Mouse (Mus musculus) heart, embryonic 16.5 days (tissue): Measurements from ENCODE around the gene Slc22a23. TPM values are rescaled to one million over a fixed set of nuclear protein-coding genes. Genes with fewer than 3 reads are reported as not detected.

Experiments
- ATAC-seq: fragments of 200-750 bp; cut with Nextera tagmentation; replicated peaks from 2 replicates; pipeline ENCODE4 v1.8.0; 2017; ENCODE audit warnings: moderate number of reproducible peaks; ENCODE audit not compliant: insufficient read depth, low FRiP score; ENCODE audit errors: extremely low read depth
- H3K27ac ChIP-seq: fragments of 300-500 bp; sonication (generic); 2 replicates; pipeline ENCODE4 v1.5.1; 2014; ENCODE audit warnings: mild to moderate bottlenecking, low read length, control low read depth, moderate library complexity
- H3K27me3 ChIP-seq: fragments of 300-500 bp; sonication (generic); 2 replicates; pipeline ENCODE4 v1.6.1; 2014; ENCODE audit warnings: low read length, mixed read lengths; ENCODE audit not compliant: control insufficient read depth, insufficient read depth
- H3K36me3 ChIP-seq: fragments of 300-500 bp; sonication (generic); 2 replicates; pipeline ENCODE4 v1.6.1; 2014; ENCODE audit not compliant: control insufficient read depth, insufficient read depth
- H3K4me1 ChIP-seq: fragments of 300-500 bp; sonication (generic); 2 replicates; pipeline ENCODE4 v1.6.1; 2014; ENCODE audit warnings: low read length, mixed read lengths; ENCODE audit not compliant: control insufficient read depth, insufficient read depth
- H3K4me2 ChIP-seq: fragments of 300-500 bp; sonication (generic); 2 replicates; pipeline ENCODE4 v1.6.1; 2014; ENCODE audit warnings: low read depth, mild to moderate bottlenecking, control low read depth, low read length
- H3K4me3 ChIP-seq: fragments of 300-500 bp; sonication (generic); 2 replicates; pipeline ENCODE4 v1.5.1; 2014; ENCODE audit warnings: mild to moderate bottlenecking, control low read depth, low read length
- H3K9ac ChIP-seq: fragments of 300-500 bp; sonication (generic); 2 replicates; pipeline ENCODE4 v1.6.1; 2014; ENCODE audit warnings: low read length, control low read depth
- H3K9me3 ChIP-seq: fragments of 300-500 bp; sonication (generic); replicated peaks from 2 replicates; pipeline ENCODE4 v1.6.1; 2016; ENCODE audit warnings: low read length; ENCODE audit not compliant: control insufficient read depth
- WGBS: fragments of 180-500 bp; shearing (Covaris S2); extraction: QIAGEN DNeasy Blood & Tissue Kit; methylation state at CpG from one replicate; pipeline ENCODE4 v1.1.7; 2014; 5-methylcytosine and 5-hydroxymethylcytosine counted together
- polyA plus RNA-seq: library from polyadenylated mRNA; unstranded; fragments of >200 nt; fragmentation: Nextera tagmentation; extraction: Ambion mirVana; gene quantifications from 2 replicates; pipeline ENCODE4 v1.2.1, GENCODE M21; 2015

The Slc22a23 gene
- polyA plus RNA-seq, 1 experiment from 2014 or later = 3.3 TPM

DNA sequence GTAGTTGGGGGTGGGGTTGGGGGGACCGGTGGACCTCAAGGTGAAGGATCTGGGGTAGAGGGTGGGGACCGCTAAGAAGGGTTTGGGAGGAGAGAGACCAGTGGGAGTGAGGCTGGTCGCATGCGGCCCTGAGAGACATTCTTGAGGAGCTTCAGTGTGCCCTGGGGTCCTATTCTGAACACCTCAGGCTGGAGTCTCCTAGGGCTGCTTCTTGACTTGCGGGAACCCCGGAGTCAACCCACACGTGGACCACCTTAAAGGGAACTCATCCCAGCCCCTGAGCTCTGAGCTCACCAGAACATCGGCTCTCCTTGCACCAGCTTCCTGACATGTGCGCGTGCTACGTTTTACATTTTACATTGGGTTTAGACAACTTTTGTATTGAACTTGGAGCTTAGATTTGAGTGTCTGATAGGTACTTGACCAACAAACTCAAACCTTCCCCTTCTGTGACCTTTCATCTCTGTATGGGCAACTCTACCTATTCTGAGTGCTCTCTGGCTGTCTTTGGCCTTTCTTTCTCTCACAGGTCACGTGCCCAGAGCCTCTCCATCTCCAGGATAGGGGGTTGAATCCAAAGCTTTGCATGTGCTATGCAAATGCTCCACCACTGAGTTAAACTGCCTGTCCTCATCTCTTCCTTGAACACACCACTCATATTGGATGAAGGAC, 181.5 kb downstream of the Slc22a23 start:
- Histone ChIP-seq H3K4me1 (peaks cover 12% of the 10 kb centered on the region), H3K9ac (peak overlapping the region; percentile 90), H3K4me2 (peak overlapping the region; percentile 89), H3K36me3 (peaks cover 9% of the 10 kb centered on the region), H3K9me3 (no peaks in the 10 kb centered on the region), H3K27ac (peak overlapping the region; percentile 98), H3K27me3 (no peaks in the 10 kb centered on the region), H3K4me3 (peak overlapping the region; percentile 97)
- ATAC-seq = no peak
- 37% methylated on average over 12 of the region's 12 CpGs for WGBS

DNA sequence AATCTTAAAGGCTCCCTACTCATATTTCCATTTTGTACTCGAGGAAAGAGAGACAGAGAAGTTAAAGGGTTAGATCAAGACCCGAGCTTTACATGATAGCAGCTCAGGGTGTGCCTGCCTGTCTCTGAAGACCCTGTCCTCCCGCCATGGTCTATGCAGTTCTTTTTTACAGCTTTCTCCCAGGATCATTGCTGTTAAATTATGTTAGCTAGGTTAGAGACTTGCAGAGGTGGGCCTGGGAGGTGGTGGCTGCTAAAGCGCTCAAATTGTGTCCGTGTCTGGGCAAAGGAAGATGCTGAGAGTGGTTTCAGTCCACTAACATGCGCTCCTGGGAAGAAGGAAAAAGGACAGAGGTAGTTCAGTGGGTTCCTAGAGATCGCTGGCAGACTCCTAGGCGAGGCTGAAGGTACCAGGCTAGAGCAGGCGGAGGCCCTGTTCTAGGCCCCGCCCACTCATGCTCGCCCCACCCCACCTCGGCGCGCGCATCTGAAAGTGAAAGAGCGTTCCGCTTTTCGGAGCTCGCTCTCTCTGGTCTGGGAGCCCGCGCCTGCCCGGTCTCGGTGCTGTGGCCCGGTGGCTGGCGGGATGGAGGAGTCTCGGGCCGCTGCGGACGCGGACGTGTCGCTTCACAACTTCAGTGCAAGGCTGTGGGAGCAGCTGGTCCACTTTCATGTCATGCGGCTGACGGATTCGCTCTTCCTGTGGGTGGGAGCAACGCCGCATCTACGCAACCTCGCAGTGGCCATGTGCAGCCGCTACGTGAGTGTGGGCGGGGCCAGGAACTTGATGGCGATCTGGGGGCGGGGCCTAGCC, 182.3 kb downstream of the Slc22a23 start, which contains the start of gene Psmg4:
TSS of gene Psmg4 (plus strand) at position 474 of the 813 bp plus-strand sequence.
- Histone ChIP-seq H3K27ac (peak within 1 kb of the TSS; percentile 98), H3K9ac (peak within 1 kb of the TSS; percentile 90), H3K4me3 (peak within 1 kb of the TSS; percentile 97), H3K4me1 (peaks cover 12% of the 10 kb centered on the region), H3K36me3 (peaks cover 9% of the 10 kb centered on the region), H3K27me3 (no peaks in the 10 kb centered on the region), H3K4me2 (peak within 1 kb of the TSS; percentile 89), H3K9me3 (no peaks in the 10 kb centered on the region)
- 3% methylated on average over 44 of the region's 44 CpGs for WGBS
- peak; percentile 93 for ATAC-seq

DNA sequence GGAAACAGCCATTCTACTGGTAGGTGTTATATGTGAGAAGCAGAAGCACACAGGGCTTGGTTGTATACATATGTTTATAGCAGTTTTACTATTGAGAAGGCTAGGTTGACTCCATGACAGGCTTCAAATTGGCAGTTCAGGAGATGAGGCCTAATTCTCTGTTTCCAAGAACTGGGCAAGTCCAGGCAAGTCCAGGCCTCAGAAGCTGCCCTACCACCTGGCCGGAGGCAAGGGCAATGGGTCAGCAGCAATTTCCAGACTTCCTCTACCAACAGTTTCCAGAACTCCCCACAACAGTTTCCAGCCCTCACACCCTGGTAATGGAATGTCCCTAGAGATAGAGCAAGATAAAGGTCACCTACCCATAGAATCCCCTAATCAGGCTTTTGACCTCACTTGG, 185.1 kb downstream of the Slc22a23 start:
- no peak for ATAC-seq
- WGBS = 76% methylated on average over 1 of the region's 1 CpGs

DNA sequence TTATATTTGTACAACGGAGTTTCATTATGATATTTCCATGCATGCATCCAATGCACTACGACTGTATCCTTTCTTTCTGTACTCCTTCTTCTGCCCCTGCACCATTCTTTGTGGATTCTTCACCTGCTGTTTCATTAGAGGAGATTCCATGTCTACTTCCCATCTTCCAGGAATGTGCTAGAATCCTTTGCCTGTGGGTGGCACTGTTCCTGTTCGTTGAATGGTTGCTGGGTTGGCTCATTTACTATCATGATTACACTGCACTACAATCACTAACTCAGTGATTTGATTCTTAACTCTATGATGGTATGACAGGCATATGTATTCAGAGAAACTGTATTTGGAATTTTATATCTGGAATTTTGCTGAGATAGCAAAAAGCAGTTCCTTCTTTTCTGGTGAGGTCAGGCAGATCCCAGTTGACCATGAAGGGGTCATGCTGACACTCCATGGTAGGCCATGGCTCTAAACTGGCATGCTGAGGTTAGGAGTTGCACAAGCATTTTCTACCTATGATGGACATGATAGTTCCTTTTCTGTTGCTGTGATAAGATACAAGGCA, 187.3 kb downstream of the Slc22a23 start:
- Histone ChIP-seq H3K9ac (no peak overlapping the region), H3K27me3 (no peaks in the 10 kb centered on the region), H3K4me1 (peaks cover 33% of the 10 kb centered on the region), H3K36me3 (no peaks in the 10 kb centered on the region), H3K9me3 (no peaks in the 10 kb centered on the region), H3K27ac (peak overlapping the region; percentile 90; the same call in 1 of the 2 replicates), H3K4me3 (no peak overlapping the region), H3K4me2 (no peak overlapping the region)
- no peak for ATAC-seq
- WGBS = 88% methylated on average over 3 of the region's 3 CpGs

More for the DNA sequence above, 185.1 kb downstream of the Slc22a23 start:
- no peaks in the 10 kb centered on the region for H3K36me3 ChIP-seq
- peaks cover 24% of the 10 kb centered on the region for H3K4me1 ChIP-seq
- no peak overlapping the region for H3K9ac ChIP-seq
- H3K27me3 ChIP-seq = no peaks in the 10 kb centered on the region
- no peaks in the 10 kb centered on the region for H3K9me3 ChIP-seq
- H3K27ac ChIP-seq = no peak overlapping the region
- H3K4me2 ChIP-seq = no peak overlapping the region
- no peak overlapping the region for H3K4me3 ChIP-seq

DNA sequence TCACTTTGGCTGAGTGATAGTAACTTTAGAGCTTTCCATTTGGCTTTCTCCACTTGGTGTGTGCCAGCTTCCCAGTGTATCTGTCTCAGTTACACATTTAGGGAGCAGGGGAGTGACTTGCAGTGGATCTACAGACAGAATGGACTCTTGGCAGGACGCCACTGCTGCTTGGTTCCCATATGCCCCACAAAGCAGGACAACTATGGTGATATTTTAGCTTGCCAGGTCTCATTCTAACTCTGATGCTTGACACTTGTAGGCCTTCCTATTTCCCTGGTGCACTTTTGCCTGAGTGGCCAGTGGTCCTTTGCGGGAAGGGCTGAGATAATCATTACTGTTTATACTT, 188.2 kb downstream of the Slc22a23 start:
- Histone ChIP-seq H3K9me3 (no peaks in the 10 kb centered on the region), H3K4me2 (peak overlapping the region; percentile 30), H3K9ac (peak overlapping the region; percentile 47; the same call in 1 of the 2 replicates), H3K27me3 (no peaks in the 10 kb centered on the region), H3K27ac (peak overlapping the region; percentile 90), H3K4me1 (peaks cover 27% of the 10 kb centered on the region), H3K36me3 (no peaks in the 10 kb centered on the region), H3K4me3 (no peak overlapping the region)
- ATAC-seq = peak; percentile 29
- 39% methylated on average over 2 of the region's 2 CpGs for WGBS

DNA sequence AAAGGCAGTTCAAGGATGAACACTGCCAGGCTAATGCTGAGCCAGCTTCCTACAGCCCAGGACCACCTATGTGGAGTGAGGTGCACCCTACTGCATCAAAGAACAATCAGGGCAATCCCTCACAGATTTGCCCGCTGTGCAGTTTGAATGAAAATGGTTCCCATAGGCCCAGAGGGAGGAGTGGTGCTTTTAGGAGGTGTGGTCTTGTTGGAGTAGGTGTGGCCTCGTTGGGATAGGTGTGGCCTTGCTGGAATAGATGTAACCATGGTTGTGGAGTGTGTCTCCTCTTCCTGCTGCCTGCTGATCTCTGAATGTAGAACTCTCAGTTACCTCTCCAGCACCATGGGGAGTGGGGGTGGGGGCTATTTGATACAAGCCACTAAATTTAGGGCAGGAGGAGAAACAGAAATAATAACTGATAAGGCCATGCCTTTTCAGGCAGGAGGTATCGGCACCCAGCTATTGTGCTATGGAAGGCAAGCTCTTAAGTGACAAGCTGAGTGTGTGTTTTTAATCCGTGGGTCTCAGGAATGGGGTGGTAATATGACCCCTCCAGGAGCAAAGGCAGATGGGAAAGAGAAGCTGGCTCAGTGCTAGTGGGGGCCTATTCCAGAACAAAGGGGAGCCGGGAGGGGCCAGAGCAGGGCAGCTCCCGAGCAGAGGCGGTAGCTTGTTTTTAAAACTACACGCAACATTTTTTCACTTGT, 188.7 kb downstream of the Slc22a23 start:
- Histone ChIP-seq H3K9ac (peak overlapping the region; percentile 47; the same call in 1 of the 2 replicates), H3K9me3 (no peaks in the 10 kb centered on the region), H3K4me2 (peak overlapping the region; percentile 30), H3K4me3 (no peak overlapping the region), H3K4me1 (peaks cover 27% of the 10 kb centered on the region), H3K27me3 (no peaks in the 10 kb centered on the region), H3K27ac (peak overlapping the region; percentile 90), H3K36me3 (no peaks in the 10 kb centered on the region)
- 34% methylated on average over 8 of the region's 8 CpGs for WGBS
- peak; percentile 75 for ATAC-seq

DNA sequence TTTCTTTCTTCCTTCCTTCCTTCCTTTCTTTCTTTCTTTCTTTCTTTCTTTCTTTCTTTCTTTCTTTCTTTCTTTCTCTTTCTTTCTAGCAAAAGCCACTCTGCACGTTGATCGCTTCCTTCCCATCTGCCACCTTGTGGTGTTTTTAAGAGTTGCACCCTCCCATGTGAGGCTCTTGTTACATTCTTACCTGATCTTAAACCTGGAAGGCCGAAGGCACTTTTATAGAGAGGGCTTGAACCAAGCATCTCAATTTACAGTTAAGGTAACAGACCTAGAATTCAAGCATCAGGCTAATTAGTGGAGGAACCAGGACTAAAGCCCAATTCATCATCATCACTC, 190.1 kb downstream of the Slc22a23 start:
- Histone ChIP-seq H3K4me1 (peaks cover 35% of the 10 kb centered on the region), H3K4me3 (peak overlapping the region; percentile 19), H3K4me2 (peak overlapping the region; percentile 54), H3K9ac (peak overlapping the region; percentile 52), H3K9me3 (no peaks in the 10 kb centered on the region), H3K27me3 (no peaks in the 10 kb centered on the region), H3K27ac (peak overlapping the region; percentile 50), H3K36me3 (no peaks in the 10 kb centered on the region)
- 33% methylated on average over 3 of the region's 3 CpGs for WGBS
- ATAC-seq = no peak

DNA sequence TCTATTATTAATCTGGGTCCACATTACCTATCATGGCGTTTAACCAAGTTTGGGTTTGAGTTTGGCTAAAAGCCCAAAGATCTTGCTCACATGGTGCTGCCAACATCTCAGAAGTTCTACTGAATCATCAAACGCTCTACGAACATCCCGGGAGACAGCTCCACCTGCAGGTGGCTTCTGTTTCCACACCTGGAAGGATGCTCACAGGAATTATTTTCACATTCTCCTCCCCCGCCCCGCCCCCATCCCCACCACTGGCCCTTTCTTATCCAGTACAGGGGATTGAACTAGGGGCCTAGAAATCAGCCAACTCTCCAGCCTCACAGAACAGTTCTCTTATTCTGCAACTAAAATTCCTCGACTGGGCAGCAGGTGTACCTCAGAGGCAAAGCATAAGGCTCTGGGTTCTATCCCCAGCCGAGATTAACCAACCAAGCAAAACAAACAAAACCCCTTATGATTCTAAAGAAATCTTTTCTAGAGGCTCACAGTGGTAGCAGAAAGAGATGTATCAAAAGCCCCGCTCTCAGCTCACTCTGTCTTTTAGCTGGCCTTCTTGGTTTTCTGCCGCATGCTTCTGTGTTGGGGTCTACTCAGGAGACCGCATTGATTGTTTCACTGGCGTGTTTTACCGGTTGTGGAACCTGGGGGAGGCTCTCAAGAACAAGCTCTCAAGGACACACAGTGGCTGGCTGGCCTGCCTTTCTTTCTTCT, 190.6 kb downstream of the Slc22a23 start:
- Histone ChIP-seq H3K27ac (peak overlapping the region; percentile 73), H3K4me2 (peak overlapping the region; percentile 54), H3K4me1 (peaks cover 40% of the 10 kb centered on the region), H3K9me3 (no peaks in the 10 kb centered on the region), H3K4me3 (peak overlapping the region; percentile 19), H3K36me3 (no peaks in the 10 kb centered on the region), H3K27me3 (no peaks in the 10 kb centered on the region), H3K9ac (peak overlapping the region; percentile 52)
- no peak for ATAC-seq
- 41% methylated on average over 13 of the region's 13 CpGs for WGBS
